ENCODE assay signal across 8 mouse cellular contexts in the genomic region with DNA sequence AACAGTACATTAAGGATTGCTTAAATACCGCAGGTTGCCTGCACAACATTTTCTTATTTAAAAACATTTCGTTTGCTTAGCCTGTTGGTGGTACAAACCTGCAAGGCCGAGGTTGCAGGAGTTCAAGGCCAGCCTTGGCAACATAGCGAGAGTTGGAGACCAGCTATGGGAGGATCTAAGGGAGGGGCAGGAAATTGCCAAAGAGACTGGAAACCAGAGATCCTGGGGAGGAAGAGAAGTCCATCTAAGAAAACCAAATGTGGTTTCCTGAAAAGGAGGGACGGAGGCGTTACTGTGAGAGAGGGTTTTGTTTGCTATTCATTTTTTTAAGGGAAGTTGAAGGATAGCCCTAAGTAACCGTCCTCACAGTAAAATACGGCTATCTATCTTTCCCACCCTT. TPM values are rescaled to one million over a fixed set of nuclear protein-coding genes. Genes with fewer than 3 reads are reported as not detected.
DNase-seq lines count a peak whose midpoint lies in the region; ATAC-seq lines count a peak whose summit lies in the region.

No protein-coding gene starts in this region.

- H3K4me3 ChIP-seq in forebrain, embryonic 15.5 days, result peak overlapping the region; percentile 80
- H3K4me3 ChIP-seq in hindbrain, embryonic 16.5 days (ENCODE audit: low read length), result peak overlapping the region; percentile 81
- peak overlapping the region; percentile 76 for H3K4me3 ChIP-seq in stomach, embryonic 16.5 days (replicated peaks; ENCODE audit: low read length)

- H3K36me3 ChIP-seq in forebrain, embryonic 15.5 days, result peaks cover 3% of the 10 kb centered on the region; the same call in 1 of the 2 replicates
- H3K36me3 ChIP-seq in hindbrain, embryonic 16.5 days (ENCODE audit: control insufficient read depth, insufficient read depth, low read length), result no peaks in the 10 kb centered on the region
- peaks cover 13% of the 10 kb centered on the region for H3K36me3 ChIP-seq in stomach, embryonic 16.5 days (ENCODE audit: control insufficient read depth, insufficient read depth, low read length)

- peak overlapping the region; percentile 97 for H3K27ac ChIP-seq in forebrain, embryonic 15.5 days (replicated peaks)
- H3K27ac ChIP-seq in hindbrain, embryonic 16.5 days (ENCODE audit: low read depth, low read length), result peak overlapping the region; percentile 97
- H3K27ac ChIP-seq in stomach, embryonic 16.5 days (ENCODE audit: low read length), result peak overlapping the region; percentile 100

- H3K27me3 ChIP-seq in forebrain, embryonic 15.5 days, result no peaks in the 10 kb centered on the region
- no peaks in the 10 kb centered on the region for H3K27me3 ChIP-seq in hindbrain, embryonic 16.5 days (replicated peaks; ENCODE audit: control insufficient read depth, insufficient read depth, low read length)
- no peaks in the 10 kb centered on the region for H3K27me3 ChIP-seq in stomach, embryonic 16.5 days (ENCODE audit: control insufficient read depth, insufficient read depth, low read length)

- H3K4me2 ChIP-seq in forebrain, embryonic 15.5 days (replicated peaks), result peak overlapping the region; percentile 87
- H3K4me2 ChIP-seq in hindbrain, embryonic 16.5 days (ENCODE audit: low read length), result peak overlapping the region; percentile 95
- H3K4me2 ChIP-seq in stomach, embryonic 16.5 days (ENCODE audit: low read depth, low read length), result peak overlapping the region; percentile 93

- peaks cover 17% of the 10 kb centered on the region for H3K4me1 ChIP-seq in forebrain, embryonic 15.5 days
- peaks cover 17% of the 10 kb centered on the region for H3K4me1 ChIP-seq in hindbrain, embryonic 16.5 days (ENCODE audit: control insufficient read depth, insufficient read depth, low read depth, low read length)
- peaks cover 17% of the 10 kb centered on the region for H3K4me1 ChIP-seq in stomach, embryonic 16.5 days (ENCODE audit: control insufficient read depth, insufficient read depth, low read length)

- WGBS in forebrain, embryonic 15.5 days, result 64% methylated on average over 8 of the region's 8 CpGs
- 60% methylated on average over 8 of the region's 8 CpGs for WGBS in hindbrain, embryonic 16.5 days
- WGBS in stomach, embryonic 16.5 days, result 38% methylated on average over 8 of the region's 8 CpGs

- peak overlapping the region; percentile 95; the same call in 1 of the 2 replicates for H3K9ac ChIP-seq in forebrain, embryonic 15.5 days (replicated peaks)
- H3K9ac ChIP-seq in hindbrain, embryonic 16.5 days (ENCODE audit: low read depth, low read length), result peak overlapping the region; percentile 97
- peak overlapping the region; percentile 95 for H3K9ac ChIP-seq in stomach, embryonic 16.5 days (ENCODE audit: low read length)

- DNase-seq in spleen, postnatal 36 days (ENCODE audit: low spot score in 2 of 2), result peak; percentile 15 to 36
- DNase-seq in spleen, adult 12 weeks (ENCODE audit: low spot score), result no peak
- peak; percentile 54 for DNase-seq in lung, postnatal 10 days
- DNase-seq in retina, embryonic 14.5 days (ENCODE audit: low spot score), result no peak
- no peak for DNase-seq in left cerebral cortex, adult 8-10 months (ENCODE audit: low spot score in 2 of 2)

- ATAC-seq in forebrain, embryonic 15.5 days (replicated peaks), result no peak
- no peak for ATAC-seq in hindbrain, embryonic 16.5 days
- no peak for ATAC-seq in stomach, embryonic 16.5 days (ENCODE audit: insufficient read depth, low FRiP score)

- no peaks in the 10 kb centered on the region for H3K9me3 ChIP-seq in forebrain, embryonic 15.5 days
- peaks cover 2% of the 10 kb centered on the region; the same call in 1 of the 2 replicates for H3K9me3 ChIP-seq in hindbrain, embryonic 16.5 days (ENCODE audit: control insufficient read depth, low read length)
- H3K9me3 ChIP-seq in stomach, embryonic 16.5 days (replicated peaks; ENCODE audit: control insufficient read depth, low read length), result peaks cover 3% of the 10 kb centered on the region; the same call in 1 of the 2 replicates

RNA-seq across cellular contexts. Expression of gene A930033H14Rik, which starts 1.3 kb away (rescaled TPM):
- polyA plus RNA-seq in forebrain, embryonic 15.5 days (2015; fragmentation: Nextera tagmentation; extraction: Ambion mirVana), result 1.2 TPM in 2 replicates
- 1.2 and 1.8 TPM in 2 replicates for polyA plus RNA-seq in hindbrain, embryonic 16.5 days (2015; fragmentation: Nextera tagmentation; extraction: Ambion mirVana)
- polyA plus RNA-seq in stomach, embryonic 16.5 days (2015; fragmentation: Nextera tagmentation; extraction: Ambion mirVana), result 1.8 and 2.0 TPM in 2 replicates
- 1 to 10 TPM; 2.3 to 3.3 (median 2.9) TPM for total RNA-seq in left cerebral cortex, adult 8-10 months (2022)

Comparison
In these comparisons a context has a peak if more than half of its experiments do, and no peak if none do; other contexts are left out.
1. DNase-seq: peak in spleen, postnatal 36 days (2 of 2) and lung, postnatal 10 days (single experiment); none in spleen, adult 12 weeks (single experiment), retina, embryonic 14.5 days (single experiment) and left cerebral cortex, adult 8-10 months (0 of 2).
2. Peak in every context shown above with its lines, with median percentiles within 50 percentile points of each other: H3K27ac ChIP-seq, H3K4me2 ChIP-seq, H3K4me3 ChIP-seq and H3K9ac ChIP-seq.